Mouse (Mus musculus): ENCODE measurements at regions not wholly inside any gene's neighbourhood (a gene's known extent, or its start where the extent isn't known, plus 50 kb on each side); places are given as distances from the start of the nearest gene placed in this dataset.

DNA sequence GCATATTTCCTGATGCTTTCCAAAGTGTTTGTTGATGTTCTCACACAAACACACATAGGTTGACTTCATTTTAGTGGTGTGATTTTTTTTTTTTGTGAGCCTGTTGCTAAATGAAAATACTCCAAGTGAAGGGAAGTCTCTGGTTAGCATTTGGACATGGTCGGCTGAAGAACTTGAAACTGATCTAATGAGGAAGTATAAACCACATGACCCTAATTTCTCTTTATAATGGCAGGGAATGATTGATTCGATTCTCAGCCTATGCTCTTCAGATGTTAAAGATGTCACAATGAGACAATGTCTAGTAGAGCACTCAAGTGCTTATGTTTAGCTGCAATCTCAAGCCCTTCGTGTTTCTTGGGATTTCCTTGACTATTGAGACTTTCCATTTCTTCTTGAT is 372.1 kb downstream of the Ankrd50 start:
- no peak for TF ChIP-seq POLR2A (IDR thresholded peaks at IDR 0.05; ENCODE audit: low read depth, low read length)
- no peak for TF ChIP-seq CTCF (IDR thresholded peaks at IDR 0.05; ENCODE audit: extremely low read depth, insufficient read length, insufficient replicate concordance, low read depth, low read length)
